Mouse (Mus musculus): ENCODE results near the gene Heg1.

Heg1 gene

DNA sequence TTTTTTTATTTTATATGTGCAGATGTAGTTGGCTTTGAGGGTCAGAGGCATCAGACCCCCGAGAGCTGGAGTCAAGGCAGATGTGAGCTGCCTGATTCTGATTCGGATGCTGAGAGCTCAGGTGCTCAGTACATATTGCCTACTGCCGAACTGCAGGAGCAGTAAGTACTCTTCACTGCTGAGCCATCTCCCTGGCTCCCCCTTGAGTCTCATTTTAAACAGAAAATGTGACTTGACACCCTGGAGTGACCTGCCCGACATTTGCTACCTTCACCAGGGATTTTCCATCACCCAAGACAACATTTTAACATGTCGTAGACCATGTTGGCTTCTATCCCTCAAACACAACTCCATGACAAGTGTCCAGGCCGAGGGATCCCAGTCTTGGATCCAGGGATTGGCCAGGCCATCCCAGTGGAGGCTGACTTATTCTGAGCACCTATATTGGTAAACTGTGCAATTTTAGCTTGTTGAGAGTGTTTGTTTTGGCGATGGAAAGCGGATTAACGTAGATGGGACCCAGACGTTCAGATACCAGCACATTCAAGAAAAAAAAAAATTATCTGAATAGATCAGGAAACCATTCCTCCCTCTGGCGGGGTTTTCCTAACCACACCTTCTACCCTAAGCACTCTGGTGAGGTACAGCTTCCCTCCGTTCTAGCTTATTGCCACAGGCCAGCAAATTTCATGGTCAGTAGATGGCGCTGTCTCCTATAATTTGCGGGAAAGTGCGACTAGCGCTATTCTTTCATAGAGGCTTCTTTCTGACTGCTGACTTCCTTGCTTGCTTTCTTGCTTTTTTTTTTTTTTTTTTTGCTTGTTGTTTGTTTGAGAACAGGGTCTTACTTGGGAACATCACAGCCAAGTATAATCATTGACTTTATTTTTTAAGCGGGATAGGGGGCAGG, 136.4 kb downstream of the Heg1 start:
- peak; percentile 69 to 73 for DNase-seq (ENCODE audit: low spot score in 2 of 2)
